Mouse (Mus musculus): ENCODE results near the gene Gfod2. TPM values are rescaled to one million over a fixed set of nuclear protein-coding genes. Genes with fewer than 3 reads are reported as not detected.

Gene Gfod2
- total RNA-seq, 1 experiment from 2014 or later = 1.6 TPM

- ATAC-seq (replicated peaks in 1 of 2; ENCODE audit: insufficient read depth in 1 of 2, low FRiP score in 2 of 2, low TSS enrichment in 1 of 2, low read depth in 1 of 2, poor library complexity in 2 of 2, severe bottlenecking in 2 of 2) = peak; percentile 85 to 88
Measured at GRCm38 (mm10) chr8:105714139-105714538, 44.3 kb downstream of the Gfod2 start.

- ATAC-seq (replicated peaks in 1 of 2; ENCODE audit: insufficient read depth in 1 of 2, low FRiP score in 2 of 2, low TSS enrichment in 1 of 2, low read depth in 1 of 2, poor library complexity in 2 of 2, severe bottlenecking in 2 of 2) = no peak
Measured at GRCm38 (mm10) chr8:105712286-105712685, 46.2 kb downstream of the Gfod2 start.

- no peak for ATAC-seq (replicated peaks in 1 of 2; ENCODE audit: insufficient read depth in 1 of 2, low FRiP score in 2 of 2, low TSS enrichment in 1 of 2, low read depth in 1 of 2, poor library complexity in 2 of 2, severe bottlenecking in 2 of 2)
Measured at GRCm38 (mm10) chr8:105709317-105709716, 49.1 kb downstream of the Gfod2 start.

GRCm38 (mm10) chr8:105708675-105709074 lies 49.8 kb downstream of the Gfod2 start:
- ATAC-seq (replicated peaks in 1 of 2; ENCODE audit: insufficient read depth in 1 of 2, low FRiP score in 2 of 2, low TSS enrichment in 1 of 2, low read depth in 1 of 2, poor library complexity in 2 of 2, severe bottlenecking in 2 of 2) = no peak

- ATAC-seq (replicated peaks in 1 of 2; ENCODE audit: insufficient read depth in 1 of 2, low FRiP score in 2 of 2, low TSS enrichment in 1 of 2, low read depth in 1 of 2, poor library complexity in 2 of 2, severe bottlenecking in 2 of 2) = peak; percentile 91 to 93
Measured at GRCm38 (mm10) chr8:105707498-105708403, 50.7 kb downstream of the Gfod2 start, which contains the start of the genes 4933405L10Rik and Enkd1. Gene 4933405L10Rik (plus strand): TSS chr8:105707655. Gene Enkd1 (minus strand): TSS chr8:105708210.

- ATAC-seq (replicated peaks in 1 of 2; ENCODE audit: insufficient read depth in 1 of 2, low FRiP score in 2 of 2, low TSS enrichment in 1 of 2, low read depth in 1 of 2, poor library complexity in 2 of 2, severe bottlenecking in 2 of 2) = no peak
Measured at GRCm38 (mm10) chr8:105706426-105706825, 52.0 kb downstream of the Gfod2 start.

GRCm38 (mm10) chr8:105704955-105705354 lies 53.5 kb downstream of the Gfod2 start:
- no peak for ATAC-seq (replicated peaks in 1 of 2; ENCODE audit: insufficient read depth in 1 of 2, low FRiP score in 2 of 2, low TSS enrichment in 1 of 2, low read depth in 1 of 2, poor library complexity in 2 of 2, severe bottlenecking in 2 of 2)

GRCm38 (mm10) chr8:105704146-105704812 lies 54.2 kb downstream of the Gfod2 start:
- ATAC-seq (replicated peaks in 1 of 2; ENCODE audit: insufficient read depth in 1 of 2, low FRiP score in 2 of 2, low TSS enrichment in 1 of 2, low read depth in 1 of 2, poor library complexity in 2 of 2, severe bottlenecking in 2 of 2) = no peak

GRCm38 (mm10) chr8:105702731-105703415 lies 55.6 kb downstream of the Gfod2 start:
- no peak for ATAC-seq (replicated peaks in 1 of 2; ENCODE audit: insufficient read depth in 1 of 2, low FRiP score in 2 of 2, low TSS enrichment in 1 of 2, low read depth in 1 of 2, poor library complexity in 2 of 2, severe bottlenecking in 2 of 2)

GRCm38 (mm10) chr8:105702001-105702401 lies 56.5 kb downstream of the Gfod2 start:
- ATAC-seq (replicated peaks in 1 of 2; ENCODE audit: insufficient read depth in 1 of 2, low FRiP score in 2 of 2, low TSS enrichment in 1 of 2, low read depth in 1 of 2, poor library complexity in 2 of 2, severe bottlenecking in 2 of 2) = no peak

GRCm38 (mm10) chr8:105700966-105701824 lies 57.3 kb downstream of the Gfod2 start, which contains the start of the genes Acd and Pard6a:
Gene Acd (minus strand): TSS chr8:105701102.
Gene Pard6a (plus strand): TSS chr8:105701148.
- peak; percentile 71 to 78 for ATAC-seq (replicated peaks in 1 of 2; ENCODE audit: insufficient read depth in 1 of 2, low FRiP score in 2 of 2, low TSS enrichment in 1 of 2, low read depth in 1 of 2, poor library complexity in 2 of 2, severe bottlenecking in 2 of 2)

- ATAC-seq (replicated peaks in 1 of 2; ENCODE audit: insufficient read depth in 1 of 2, low FRiP score in 2 of 2, low TSS enrichment in 1 of 2, low read depth in 1 of 2, poor library complexity in 2 of 2, severe bottlenecking in 2 of 2) = peak; percentile 50 to 66
Measured at GRCm38 (mm10) chr8:105700566-105700965, 57.9 kb downstream of the Gfod2 start.

GRCm38 (mm10) chr8:105699488-105700215 lies 58.8 kb downstream of the Gfod2 start:
- ATAC-seq (replicated peaks in 1 of 2; ENCODE audit: insufficient read depth in 1 of 2, low FRiP score in 2 of 2, low TSS enrichment in 1 of 2, low read depth in 1 of 2, poor library complexity in 2 of 2, severe bottlenecking in 2 of 2) = no peak

GRCm38 (mm10) chr8:105698734-105699133 lies 59.7 kb downstream of the Gfod2 start:
- no peak for ATAC-seq (replicated peaks in 1 of 2; ENCODE audit: insufficient read depth in 1 of 2, low FRiP score in 2 of 2, low TSS enrichment in 1 of 2, low read depth in 1 of 2, poor library complexity in 2 of 2, severe bottlenecking in 2 of 2)

- ATAC-seq (replicated peaks in 1 of 2; ENCODE audit: insufficient read depth in 1 of 2, low FRiP score in 2 of 2, low TSS enrichment in 1 of 2, low read depth in 1 of 2, poor library complexity in 2 of 2, severe bottlenecking in 2 of 2) = no peak
Measured at GRCm38 (mm10) chr8:105697196-105697780, 61.2 kb downstream of the Gfod2 start.

Measured in hematopoietic stem cell, adult 5-6 weeks (primary cell).